Mouse (Mus musculus) lung, postnatal 10 days (tissue): ENCODE results near the gene Shisa2.
A peak's percentile ranks its signal among the peaks of the same experiment; 100 is the strongest.
"Not testable (repeated sequence)": the region's sequence is repeated elsewhere in the genome, so short reads cannot be mapped to it uniquely, and the experiment has no call there.

Source experiments
- DNase-seq: peaks from one replicate; pipeline ENCODE4 v3.0.0; 2021

Shisa2 gene

DNA sequence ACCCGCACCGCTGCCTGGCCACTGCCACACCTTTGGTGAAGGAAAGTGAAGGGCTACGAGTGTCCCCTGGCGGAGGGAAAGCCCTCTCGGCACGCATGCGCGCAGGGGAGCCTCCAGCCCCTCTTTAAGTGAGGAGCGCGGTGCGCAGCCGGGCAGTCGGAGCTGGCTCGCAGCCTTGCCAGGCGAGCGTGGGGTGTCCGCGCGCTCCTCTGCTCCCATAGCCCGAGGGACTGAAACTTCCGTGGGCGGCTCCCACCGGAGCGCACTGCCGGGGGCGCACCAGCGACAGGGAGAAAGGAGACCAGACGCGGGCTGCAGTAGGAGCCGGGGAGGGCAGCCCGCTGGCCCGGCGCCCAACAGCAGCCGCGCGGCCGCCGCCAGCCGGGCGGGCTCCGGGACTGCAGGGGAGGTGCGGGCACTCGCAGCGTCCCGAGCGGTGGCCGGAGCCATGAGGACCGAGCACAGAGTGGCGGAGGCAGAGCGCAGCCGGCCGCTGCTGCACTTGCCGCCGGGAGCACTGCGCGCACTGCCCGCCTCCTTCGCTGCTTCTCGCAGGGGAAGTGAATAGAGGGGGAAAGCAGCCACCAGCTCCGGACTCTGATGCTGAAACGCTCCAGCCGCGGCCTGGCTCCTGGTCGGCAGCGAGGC lies at the start of gene Shisa2:
Shisa2 (plus strand) TSS at position 151 of the 648 bp plus-strand sequence.
- DNase-seq = peak; percentile 81

DNA sequence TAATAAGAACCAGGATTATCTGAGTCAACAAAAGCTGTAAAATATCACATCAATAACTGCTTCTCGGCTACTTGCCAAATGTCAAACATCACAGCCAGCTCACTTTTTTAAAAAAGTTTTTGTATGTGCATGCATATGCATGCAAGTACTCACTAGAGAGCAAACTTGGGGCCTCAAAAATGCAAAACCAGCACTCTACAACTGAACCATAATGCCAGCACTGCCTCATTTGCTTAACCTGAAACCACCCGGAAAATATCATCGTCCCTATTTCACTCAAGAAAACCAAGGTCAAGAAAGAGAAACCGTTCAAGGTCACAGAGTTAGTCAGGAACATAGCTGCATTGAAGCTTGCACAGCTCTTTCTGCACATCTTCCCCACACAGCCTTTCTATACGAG lies 48.7 kb upstream of the Shisa2 start:
- DNase-seq = no peak

DNA sequence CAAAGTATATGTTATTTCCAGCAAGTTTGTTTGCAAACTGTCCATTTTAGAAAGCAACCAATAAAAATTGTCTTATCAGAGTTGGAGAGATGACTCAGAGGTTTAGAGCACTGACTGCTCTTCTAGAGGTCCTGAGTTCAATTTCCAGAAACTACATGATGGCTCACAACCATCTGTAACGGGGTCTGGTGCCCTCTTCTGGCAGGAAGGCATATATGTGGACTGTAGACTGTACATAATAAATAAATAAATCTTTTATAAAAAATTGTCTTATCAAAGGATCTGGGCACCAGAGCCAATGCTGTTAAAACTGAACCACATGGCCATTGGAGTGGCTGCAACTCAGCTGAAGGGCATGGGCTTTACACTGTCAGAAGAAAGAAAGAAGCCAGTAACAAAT lies 34.5 kb upstream of the Shisa2 start:
- DNase-seq = peak; percentile 30

DNA sequence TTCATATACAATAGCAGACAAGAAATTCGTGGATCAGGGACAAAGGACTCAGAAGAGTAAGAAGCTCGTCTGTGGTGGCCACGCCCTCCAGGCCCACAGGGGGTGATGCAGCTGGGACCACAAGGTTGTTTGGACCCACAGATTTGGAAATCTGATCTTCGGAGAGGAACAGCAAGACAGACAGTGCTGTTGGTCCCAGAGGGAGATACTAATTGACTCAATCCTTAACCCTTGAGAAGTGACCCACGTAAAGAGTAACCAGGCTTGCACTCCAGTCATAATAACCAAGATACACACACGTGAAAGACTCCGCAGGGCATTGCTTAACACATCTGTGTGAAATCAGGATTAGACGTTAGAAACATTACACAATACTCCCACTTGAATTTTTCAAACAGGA lies 33.2 kb upstream of the Shisa2 start:
- no peak for DNase-seq

DNA sequence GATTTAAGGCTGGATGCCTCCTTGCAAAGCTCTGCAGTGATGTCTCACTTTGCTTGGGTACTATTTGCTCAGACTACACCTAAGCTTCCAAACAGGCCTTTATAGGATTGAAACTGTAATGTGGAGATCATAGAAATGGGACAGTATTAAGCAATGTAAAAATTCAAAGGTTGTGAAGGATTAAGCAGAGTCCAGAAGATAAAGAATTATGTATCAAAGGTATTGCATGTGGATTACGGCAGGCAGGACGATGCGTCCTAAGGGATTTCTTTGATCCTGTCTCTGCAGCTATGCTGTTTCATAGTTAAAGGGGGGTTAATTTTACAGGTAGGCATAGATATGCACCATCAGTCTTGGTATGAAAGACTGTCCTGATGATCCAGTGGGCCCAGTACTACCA lies 32.5 kb upstream of the Shisa2 start:
- no peak for DNase-seq

DNA sequence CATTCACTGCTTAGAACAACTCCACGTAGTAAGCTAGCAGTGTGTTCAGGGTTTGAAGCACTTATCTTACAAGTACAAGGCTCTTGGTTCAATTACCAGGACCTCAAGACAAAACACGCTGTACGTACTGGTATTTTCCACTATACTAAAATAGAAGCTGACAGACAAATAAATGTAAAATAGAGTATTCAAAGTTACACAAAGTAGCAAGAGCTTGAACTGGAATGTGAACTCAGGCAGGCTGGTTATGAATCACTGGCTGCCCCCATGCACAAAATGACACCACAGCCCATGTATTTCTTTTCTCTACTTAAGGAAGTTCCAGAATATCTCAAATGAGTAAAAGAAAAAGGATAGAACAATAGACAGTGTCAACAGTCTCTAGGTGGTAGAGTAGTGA lies 30.1 kb upstream of the Shisa2 start:
- DNase-seq = no peak

DNA sequence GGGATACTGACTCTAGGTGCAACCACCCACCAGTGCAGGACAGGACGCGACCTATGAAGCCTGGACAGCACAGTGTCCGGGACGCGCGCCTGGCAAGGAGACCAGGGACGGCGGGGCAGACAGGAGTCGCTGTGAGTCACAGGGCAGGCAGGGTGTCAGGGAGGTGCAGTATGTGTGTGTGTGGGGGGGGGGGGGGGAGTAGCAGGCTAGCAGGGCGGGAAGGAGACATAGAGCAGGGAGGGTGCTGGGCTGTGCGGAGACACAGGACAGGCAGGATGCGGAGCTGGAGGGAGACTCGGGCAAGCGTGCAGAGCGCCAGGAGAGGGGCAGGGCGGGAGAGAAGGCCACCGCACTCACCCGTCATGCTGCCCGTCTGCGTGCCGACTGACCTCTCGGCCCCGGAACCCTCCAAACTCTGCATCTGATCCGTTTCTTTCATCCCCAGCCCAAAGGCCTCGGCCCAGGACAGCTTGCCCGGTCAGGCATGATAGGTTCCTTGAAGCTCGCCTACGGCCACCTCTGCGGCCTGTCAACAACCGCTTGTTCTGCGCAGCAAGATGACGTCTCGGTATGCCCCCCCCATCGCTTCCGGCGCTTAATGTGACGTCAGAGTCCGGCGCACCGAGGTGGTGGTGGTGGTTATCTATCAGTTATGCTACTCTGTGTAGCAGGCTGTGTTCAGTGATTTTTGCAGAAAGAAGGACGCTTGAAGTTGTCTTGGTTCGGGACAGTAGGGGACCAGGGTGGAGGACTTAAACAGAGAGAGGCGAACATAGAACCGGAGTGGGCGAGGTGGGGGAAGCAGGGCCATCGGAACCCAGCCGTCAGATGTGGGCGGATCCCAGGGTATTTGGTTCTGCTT lies 27.5 kb upstream of the Shisa2 start, which contains the start of gene Cdadc1:
Cdadc1 (minus strand) TSS at position 562 of the 862 bp plus-strand sequence.
- peak; percentile 98 for DNase-seq

DNA sequence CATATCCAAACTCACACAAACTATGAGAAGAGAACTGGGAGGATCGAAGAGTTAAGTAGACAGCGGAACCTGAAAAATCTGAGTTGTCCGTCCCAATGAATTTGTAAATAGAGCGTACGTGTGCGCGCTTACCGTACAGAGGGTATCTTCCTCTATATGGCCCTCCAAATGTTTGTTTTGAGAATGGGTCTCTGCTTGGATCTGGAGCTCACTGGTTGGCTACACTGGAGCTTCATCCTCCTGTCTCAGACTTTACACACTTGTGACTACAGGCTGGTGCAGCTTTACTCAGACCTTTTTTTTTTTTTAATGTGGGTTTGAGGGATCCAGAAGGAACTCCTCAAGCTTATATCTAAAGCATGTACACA lies 26.9 kb upstream of the Shisa2 start:
- DNase-seq = no peak

DNA sequence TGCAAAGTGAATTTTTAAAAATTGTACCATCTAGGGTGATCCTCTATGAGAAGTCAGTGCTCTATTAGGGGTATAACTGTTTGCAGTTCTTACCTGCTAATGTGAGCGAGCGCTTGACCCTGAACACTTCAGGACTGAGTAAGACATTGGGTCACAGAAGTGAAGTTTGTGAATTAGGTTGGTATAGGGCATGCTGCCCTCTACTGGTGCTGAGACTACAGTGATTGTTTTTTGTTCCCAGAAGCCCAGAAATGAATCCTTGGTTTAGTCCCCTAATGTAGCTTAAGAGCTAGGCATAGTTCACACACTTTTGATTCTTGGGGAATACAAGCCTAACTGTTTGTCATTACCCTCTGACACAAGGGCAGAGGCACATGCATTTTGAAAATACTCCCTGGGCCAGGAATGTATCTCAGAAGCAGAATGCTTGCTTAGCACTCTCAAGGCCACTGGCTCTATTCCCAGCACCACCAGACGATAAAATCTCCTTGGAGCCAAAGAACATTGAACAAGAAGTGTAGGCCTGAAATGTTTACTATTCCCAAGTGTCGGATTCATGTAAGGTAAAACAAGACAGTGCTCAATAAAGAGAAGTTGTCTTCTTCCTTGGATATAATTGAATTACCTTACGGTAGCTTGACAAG lies 21.0 kb upstream of the Shisa2 start:
- DNase-seq = peak; percentile 45

DNA sequence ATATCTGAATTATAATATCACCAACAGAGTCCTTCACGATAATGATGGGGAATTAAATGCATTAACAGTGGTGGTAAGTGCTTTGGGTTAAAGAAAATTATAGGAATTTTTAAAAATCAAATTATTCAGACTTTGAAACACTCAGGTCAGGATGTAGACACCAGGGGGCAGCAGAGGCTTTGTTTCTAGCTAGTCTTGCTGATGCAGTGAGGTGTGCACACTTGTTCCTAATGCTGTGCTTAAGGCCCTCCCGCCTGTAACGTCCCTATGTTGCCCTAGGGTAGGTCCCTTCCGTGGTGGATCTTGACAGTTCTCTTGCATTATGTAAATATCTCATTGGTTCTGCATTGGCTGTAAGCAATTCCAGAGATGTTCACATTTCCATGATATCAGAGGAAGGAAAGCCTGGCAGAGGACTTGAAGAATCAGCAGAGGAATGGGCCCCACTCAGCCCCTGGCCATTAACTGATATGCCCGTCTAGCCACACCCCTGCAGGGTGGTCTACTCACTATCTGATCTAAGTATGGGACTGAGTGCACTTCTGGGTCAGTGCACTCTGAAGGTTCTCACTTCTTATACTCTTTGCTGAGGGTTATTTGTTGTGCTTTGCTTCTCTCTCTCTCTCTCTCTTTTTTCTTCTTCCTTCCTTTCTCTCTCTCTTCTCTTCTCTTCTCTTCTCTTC lies 19.3 kb upstream of the Shisa2 start:
- peak; percentile 79 for DNase-seq

DNA sequence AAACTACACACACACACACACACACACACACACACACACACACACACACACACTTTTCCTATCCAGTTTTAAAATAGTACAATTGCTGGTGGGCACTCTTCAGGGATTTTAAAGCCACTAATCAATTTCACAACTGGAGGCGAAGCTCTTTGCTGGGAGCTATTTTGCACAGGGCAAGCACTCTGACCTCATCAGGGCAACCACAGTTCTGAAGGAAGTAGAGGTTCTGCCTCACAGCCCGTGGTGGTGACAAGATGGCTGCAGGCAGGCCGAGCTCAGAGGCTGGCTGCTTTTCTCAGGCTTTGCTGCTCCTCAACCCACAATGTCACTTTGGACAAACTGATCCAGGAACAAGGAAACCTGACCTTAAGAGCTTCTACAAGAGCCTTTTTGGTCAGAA lies 18.1 kb upstream of the Shisa2 start:
- no peak for DNase-seq

DNA sequence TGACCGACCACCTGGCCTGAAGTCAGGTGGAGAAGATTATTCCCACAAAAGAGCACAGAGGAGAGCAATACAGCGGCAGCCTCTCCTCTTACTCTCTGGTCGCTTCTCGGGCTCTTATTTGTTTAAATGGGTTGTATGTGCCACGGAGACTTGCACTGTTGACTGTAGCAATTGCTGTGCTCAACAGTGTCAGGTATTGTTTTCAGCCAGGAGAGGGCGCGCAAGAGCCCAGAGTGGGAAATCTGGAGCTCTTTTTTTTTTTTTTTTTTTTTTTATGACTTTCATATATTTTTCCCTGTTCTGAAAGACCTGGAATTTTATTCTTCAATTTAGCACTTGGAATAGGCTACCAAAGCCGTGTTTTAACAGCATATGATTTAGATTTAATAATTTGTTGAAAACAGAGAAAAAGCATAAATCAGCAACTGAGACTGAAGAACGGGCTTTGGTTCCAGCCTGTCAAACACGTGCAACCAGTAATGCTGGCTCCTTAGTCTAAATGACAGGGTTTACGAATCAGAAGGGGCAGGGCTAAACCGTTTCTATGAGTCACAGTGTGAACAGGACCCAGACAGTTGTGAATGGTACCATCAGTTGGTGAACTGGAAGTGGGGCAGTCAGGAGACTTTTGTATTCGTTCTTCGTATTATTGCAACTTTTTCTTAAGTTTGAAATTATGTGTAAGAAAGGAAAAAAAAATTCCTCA lies 12.0 kb upstream of the Shisa2 start:
- DNase-seq = peak; percentile 81

DNA sequence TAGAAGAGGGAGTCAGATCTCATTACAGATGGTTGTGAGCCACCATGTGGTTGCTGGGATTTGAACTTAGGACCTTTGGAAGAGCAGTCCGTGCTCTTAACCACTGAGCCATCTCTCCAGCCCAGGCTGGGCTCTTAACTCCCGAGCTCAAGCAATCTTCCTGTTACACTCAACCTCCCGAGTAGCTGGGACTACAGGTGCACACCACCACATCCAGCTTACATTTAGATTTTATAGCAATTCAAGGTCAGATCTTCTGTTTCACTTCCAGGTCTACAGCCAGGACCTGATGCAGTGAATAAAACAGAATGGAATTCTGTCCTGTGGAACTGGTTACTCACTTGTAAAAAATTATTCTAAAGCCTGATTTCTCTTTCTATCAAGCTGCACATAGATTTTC lies 11.0 kb upstream of the Shisa2 start:
- DNase-seq = not testable (repeated sequence)

DNA sequence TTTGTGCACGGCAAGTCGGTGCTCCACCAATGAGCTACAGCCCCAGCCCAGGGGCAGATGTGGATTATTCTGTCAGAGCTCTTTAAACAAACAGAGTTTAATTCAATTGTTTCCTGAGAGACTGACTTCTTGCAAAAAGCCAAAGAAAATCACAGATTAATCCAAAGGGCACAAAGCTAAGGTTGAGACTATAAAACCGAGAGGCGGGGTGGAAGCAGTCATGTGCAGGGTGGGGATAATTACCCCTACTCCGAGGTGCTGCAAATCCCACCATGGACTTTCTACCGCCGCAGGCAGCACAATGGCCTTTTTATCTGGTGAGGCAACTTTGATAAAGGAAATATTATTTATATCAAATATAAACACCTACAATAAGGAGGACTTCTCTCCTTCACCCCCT lies 8.3 kb upstream of the Shisa2 start:
- no peak for DNase-seq

DNA sequence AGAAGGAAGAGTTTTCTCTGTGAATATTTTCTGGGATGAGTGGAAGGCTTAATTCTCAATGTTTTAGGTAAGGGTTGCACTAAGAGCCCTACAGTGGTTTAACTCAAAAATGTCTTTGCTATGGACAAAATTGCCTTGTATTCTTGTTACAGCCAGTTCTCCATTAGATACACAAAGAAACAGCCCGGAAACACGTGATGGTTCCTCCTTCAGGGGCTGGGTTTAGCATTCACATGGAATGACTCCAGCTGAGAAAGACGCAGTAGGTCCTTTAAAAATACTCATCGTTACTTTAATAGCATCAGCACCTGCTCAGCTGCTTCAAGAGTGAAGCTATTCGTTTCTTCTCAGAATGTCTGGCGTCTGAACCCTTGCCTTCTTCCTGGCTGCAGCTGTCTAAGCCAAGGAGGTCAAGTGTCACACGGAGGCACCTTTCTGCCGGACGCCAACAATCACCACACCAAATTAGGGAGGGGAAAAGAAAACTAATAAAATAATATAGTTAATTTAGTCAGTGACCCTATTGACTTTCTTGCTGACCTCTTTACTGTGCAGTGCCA lies 702 bp upstream of the Shisa2 start:
- no peak for DNase-seq

DNA sequence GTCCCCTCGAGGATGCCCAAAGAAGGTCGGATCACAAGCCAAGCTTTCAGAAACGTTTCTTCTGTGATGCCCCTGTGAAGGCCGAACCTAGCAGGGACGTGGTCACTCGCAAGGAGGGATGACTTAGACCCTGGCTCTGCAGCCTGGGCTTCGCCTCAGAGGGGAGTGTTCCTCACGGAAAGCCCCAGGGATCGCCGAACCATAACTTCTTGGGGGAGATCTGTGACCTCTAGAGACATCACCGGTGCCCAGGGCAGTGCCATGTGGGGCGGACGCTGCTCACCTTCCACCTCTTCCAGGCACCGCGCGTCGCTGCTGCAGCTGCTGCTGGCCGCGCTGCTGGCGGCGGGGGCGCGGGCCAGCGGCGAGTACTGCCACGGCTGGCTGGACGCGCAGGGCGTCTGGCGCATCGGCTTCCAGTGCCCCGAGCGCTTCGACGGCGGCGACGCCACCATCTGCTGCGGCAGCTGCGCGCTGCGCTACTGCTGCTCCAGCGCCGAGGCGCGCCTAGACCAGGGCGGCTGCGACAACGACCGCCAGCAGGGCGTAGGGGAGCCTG lies 777 bp downstream of the Shisa2 start:
- DNase-seq = peak; percentile 18

DNA sequence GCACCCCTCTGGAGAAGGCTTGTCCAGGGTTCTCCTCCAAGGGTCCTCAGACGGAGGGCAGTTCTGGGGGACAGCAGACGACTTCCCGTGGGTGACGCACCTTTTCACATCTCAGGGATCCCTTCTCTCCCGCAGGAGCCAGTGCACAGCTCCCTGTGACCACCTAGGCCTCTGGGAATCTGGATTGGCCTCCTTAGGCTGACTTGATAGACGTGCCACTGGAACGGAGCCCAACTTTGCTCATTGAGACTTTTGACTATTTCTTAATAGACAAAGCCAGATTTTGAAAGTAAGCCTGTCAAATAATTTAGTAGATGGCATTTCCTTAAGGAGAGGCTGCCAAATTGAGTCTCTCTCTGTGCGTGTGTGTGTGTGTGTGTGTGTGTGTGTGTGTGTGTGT lies 1.6 kb downstream of the Shisa2 start:
- DNase-seq = peak; percentile 59

DNA sequence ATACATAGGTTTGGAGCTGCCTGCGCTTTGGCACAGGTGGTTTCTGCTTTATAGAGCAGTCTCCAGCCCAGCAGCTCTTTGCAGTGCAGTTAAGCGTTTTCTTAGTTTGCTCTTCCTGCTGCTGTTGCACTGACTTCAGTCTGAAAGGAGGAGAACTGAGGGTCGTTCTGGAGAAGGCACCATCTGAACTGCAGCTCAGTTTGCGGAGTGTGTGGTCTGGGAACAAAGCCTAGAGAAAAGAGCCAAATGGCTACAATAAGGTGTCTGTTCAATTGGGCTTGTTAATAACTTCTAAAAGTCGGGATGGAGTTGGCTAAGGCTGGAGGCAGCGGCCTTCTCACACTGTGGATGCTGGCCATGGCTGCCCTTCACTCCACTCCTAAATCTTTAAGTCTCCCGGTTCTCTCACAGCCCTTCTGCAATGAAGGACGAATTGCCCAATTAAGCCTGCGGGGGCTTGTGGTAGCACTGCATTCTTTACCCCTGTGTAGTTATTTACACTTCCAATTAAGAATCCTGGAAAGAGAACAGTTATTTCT lies 2.1 kb downstream of the Shisa2 start:
- DNase-seq = peak; percentile 12

DNA sequence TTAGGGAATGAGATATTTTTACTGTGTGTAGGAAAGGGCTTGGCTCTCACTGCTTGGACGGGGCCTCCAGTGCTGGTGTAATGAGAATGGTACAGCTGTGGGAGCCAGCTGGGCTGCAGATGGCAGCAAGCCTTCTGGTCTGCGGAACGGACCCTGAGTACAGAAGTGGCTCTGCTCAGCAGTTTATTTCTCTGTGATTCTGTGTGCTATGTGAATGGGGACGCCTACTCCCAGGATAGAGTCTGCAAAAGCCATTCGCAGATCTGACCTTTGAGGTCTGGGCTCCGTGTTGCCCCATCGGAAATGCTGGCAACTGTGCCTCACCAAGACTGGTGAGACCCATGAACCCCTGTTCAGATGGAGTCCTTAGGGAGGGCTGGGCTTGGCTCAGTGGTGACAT lies 2.7 kb downstream of the Shisa2 start:
- DNase-seq = peak; percentile 66

DNA sequence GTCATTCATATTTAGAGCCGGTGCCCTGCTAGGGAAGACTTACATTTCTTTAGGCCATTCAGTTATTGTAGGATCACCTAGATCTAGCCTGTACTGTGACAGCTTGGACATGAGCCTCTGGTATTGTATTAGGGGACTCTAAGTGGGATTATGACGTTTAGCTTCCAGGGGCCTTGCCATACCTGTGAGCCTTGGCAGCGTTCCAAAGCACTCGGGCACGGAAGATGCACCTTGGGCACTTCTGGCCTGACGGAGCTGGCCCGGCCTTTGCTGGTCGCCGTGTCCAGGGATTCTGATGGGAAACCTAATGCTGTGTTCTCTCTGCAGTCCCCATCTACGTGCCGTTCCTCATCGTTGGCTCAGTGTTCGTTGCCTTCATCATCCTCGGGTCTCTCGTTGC lies 4.2 kb downstream of the Shisa2 start:
- DNase-seq = no peak

DNA sequence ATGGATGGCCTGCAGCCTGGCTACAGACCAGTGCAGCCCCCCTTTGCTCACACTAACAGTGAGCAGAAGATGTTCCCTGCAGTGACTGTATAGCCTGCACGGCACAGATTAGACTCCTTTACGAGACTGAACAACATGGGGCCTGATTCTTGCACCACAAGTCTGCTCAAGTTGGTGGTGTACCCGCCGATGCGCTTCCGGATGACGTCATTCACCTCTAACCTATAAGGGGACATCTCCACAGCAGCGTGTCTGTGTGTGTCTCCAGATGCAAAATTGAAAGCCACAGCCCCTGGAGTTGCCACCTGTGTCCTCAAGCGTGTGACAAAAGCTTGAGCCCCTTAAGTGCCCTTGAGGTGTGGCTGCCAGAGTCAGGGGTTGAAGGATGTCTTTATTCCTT lies 5.0 kb downstream of the Shisa2 start:
- DNase-seq = no peak

DNA sequence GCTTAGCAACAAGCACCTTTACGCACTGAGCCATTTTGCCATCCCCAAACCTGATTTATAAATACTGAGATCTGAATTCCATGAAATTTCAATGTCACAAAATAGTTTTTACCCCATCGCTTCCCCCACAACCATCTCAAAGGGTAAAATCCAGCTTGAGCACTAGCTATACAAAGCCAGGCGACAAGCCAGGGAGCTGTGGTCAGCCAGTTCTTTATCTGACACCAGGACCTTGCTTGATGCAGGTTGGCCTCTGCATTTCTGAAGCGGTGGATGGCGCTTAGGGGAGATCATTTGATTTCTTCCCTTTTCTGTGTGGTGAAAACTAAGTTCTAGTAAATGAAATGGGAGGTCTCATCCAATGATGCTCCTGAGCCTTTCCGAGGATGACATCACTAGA lies 7.0 kb downstream of the Shisa2 start:
- no peak for DNase-seq
